Mouse (Mus musculus) hindbrain, embryonic 13.5 days (tissue): ENCODE measurements around the gene Rab6a. TPM values are rescaled to one million over a fixed set of nuclear protein-coding genes. Genes with fewer than 3 reads are reported as not detected.
A peak's percentile ranks its signal among the peaks of the same experiment; 100 is the strongest.
"Not testable (repeated sequence)": the region's sequence is repeated elsewhere in the genome, so short reads cannot be mapped to it uniquely, and the experiment has no call there.

ENCODE experiments used
- ATAC-seq: fragments of 200-750 bp; cut with Nextera tagmentation; 2 replicates; pipeline ENCODE4 v1.8.0; 2017; ENCODE audit warnings: moderate TSS enrichment; ENCODE audit not compliant: low FRiP score
- H3K27ac ChIP-seq: fragments of 300-500 bp; sonication (generic); 2 replicates; pipeline ENCODE4 v1.5.1; 2015; ENCODE audit warnings: inconsistent platforms, mild to moderate bottlenecking, moderate library complexity
- H3K27me3 ChIP-seq: fragments of 300-500 bp; sonication (generic); 2 replicates; pipeline ENCODE4 v1.6.1; 2015; ENCODE audit warnings: mild to moderate bottlenecking, inconsistent platforms
- H3K36me3 ChIP-seq: fragments of 300-500 bp; sonication (generic); 2 replicates; pipeline ENCODE4 v1.6.1; 2015; ENCODE audit warnings: mild to moderate bottlenecking, inconsistent platforms
- H3K4me1 ChIP-seq: fragments of 300-500 bp; sonication (generic); replicated peaks from 2 replicates; pipeline ENCODE4 v1.6.1; 2015; ENCODE audit warnings: inconsistent platforms
- H3K4me2 ChIP-seq: fragments of 300-500 bp; sonication (generic); 2 replicates; pipeline ENCODE4 v1.6.1; 2015; ENCODE audit warnings: inconsistent platforms, mild to moderate bottlenecking, moderate library complexity
- H3K4me3 ChIP-seq: fragments of 300-500 bp; sonication (generic); 2 replicates; pipeline ENCODE4 v1.5.1; 2015; ENCODE audit warnings: mild to moderate bottlenecking, inconsistent platforms
- H3K9ac ChIP-seq: fragments of 300-500 bp; sonication (generic); 2 replicates; pipeline ENCODE4 v1.6.1; 2015; ENCODE audit warnings: mild to moderate bottlenecking, inconsistent platforms
- H3K9me3 ChIP-seq: fragments of 300-500 bp; sonication (generic); 2 replicates; pipeline ENCODE4 v1.6.1; 2016; ENCODE audit warnings: inconsistent platforms
- WGBS: fragments of 180-500 bp; shearing (Covaris S2); methylation state at CpG from one replicate; pipeline ENCODE4 v1.1.7; 2015; 5-methylcytosine and 5-hydroxymethylcytosine counted together
- polyA plus RNA-seq: library from polyadenylated mRNA; unstranded; fragments of >200 nt; fragmentation: Nextera tagmentation; extraction: Ambion mirVana; gene quantifications from 2 replicates; pipeline ENCODE4 v1.2.1, GENCODE M21; 2015

The Rab6a gene
- polyA plus RNA-seq = 224 and 226 TPM in 2 replicates

- WGBS = under 1% methylated on average over 102 of the region's 105 CpGs
- Histone ChIP-seq H3K4me3 (peak within 1 kb of the TSS; percentile 97), H3K27me3 (peaks cover 5% of the 10 kb centered on the region; the same call in 1 of the 2 replicates), H3K9ac (peak within 1 kb of the TSS; percentile 100), H3K4me1 (peaks cover 19% of the 10 kb centered on the region), H3K9me3 (no peaks in the 10 kb centered on the region), H3K36me3 (no peaks in the 10 kb centered on the region), H3K4me2 (peak within 1 kb of the TSS; percentile 67), H3K27ac (peak within 1 kb of the TSS; percentile 100)
- ATAC-seq = peak; percentile 98
Observed at GRCm38 (mm10) chr7:100607214-100608129, at the start of gene Rab6a. Gene Rab6a, plus strand, starts transcription at chr7:100607410.

DNA sequence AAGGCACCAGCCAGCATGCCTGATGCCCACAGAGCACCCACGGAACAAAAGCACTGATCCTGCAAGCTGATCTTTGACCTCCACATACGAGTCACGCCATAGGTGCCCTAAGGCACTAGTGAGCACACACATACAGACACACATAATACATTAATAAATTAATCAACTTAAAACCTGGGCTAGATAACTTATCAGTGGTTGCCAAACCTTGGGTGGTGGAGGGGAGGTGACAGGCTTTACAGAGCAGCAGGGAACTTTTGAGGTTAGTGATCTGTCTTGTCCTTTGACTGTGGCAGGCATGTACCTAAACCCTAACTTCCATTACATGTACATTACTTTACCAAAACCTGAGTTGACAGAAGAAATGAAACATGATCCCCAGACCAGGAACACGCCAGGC lies 47.9 kb upstream of the Rab6a start:
- ATAC-seq = no peak
- WGBS = 82% methylated on average over 4 of the region's 4 CpGs
- Histone ChIP-seq H3K4me3 (no peak overlapping the region), H3K27ac (no peak overlapping the region), H3K9me3 (no peaks in the 10 kb centered on the region), H3K4me2 (no peak overlapping the region), H3K9ac (no peak overlapping the region), H3K4me1 (peaks cover 28% of the 10 kb centered on the region), H3K36me3 (0 out of 2 replicates have a peak, but pooled peaks cover 4% of the 10 kb centered on the region), H3K27me3 (no peaks in the 10 kb centered on the region)

DNA sequence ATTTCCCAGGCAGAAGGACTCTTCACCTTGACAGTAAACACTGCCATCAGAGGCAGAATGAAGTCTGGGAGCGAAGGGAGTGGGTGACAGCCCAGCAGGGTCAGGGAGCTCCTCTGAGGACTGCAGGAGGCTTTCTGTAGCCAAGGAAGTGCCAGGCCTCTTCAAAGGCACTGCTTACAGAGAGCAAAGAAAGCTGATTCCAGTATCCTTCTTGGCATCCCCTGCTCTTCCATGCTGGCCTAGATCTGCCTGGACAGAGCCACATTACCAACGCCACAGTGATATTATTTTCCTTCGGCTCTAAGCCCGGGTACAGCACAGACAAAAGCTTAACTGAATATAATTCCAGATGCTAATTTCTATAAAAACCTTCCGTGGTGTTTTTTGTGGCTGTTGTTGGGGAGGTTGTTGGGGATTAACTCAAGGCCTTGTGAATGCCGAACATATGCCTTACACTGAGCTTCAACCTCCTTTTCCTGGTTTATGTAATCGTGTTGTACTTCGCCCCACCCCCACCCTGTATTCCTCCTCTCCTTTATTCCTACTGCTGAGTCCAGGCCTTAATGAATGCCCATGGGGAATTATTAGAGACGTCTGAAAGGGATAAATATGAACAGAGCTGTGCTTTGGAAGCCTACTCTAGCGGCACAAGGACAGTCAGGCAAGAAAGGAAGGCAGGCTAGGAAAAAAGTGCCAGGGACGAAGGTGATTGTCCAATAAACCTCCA lies 45.2 kb upstream of the Rab6a start:
- 69% methylated on average over 11 of the region's 11 CpGs for WGBS
- peaks cover 13% of the 10 kb centered on the region for H3K4me1 ChIP-seq
- no peak overlapping the region for H3K4me3 ChIP-seq
- H3K27me3 ChIP-seq = no peaks in the 10 kb centered on the region
- no peak for ATAC-seq
- H3K36me3 ChIP-seq = peaks cover 11% of the 10 kb centered on the region; the same call in 1 of the 2 replicates
- H3K4me2 ChIP-seq = no peak overlapping the region
- H3K9me3 ChIP-seq = no peaks in the 10 kb centered on the region
- peak overlapping the region; percentile 80 for H3K27ac ChIP-seq
- peak overlapping the region; percentile 43; the same call in 1 of the 2 replicates for H3K9ac ChIP-seq

DNA sequence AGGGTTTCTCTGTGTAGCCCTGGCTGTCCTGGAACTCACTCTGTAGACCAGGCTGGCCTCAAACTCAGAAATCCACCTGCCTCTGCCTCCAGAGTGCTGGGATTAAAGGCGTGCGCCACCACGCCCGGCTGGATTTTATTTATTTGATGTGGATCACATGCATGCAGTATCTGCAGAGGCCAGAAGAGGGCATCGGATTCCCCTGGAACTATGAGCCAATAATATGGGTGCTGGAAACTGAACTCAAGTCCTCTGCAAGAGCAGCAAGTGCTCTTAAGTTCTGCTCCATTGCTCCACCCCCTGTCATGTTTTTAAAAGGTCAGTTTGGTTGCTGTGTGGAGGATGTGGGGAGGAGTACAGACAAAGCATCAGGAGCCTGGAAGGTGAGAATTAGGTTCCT lies 40.0 kb upstream of the Rab6a start:
- H3K36me3 ChIP-seq = peaks cover 11% of the 10 kb centered on the region; the same call in 1 of the 2 replicates
- not testable (repeated sequence) for H3K27me3 ChIP-seq, H3K9me3 ChIP-seq, ATAC-seq, H3K9ac ChIP-seq, H3K4me2 ChIP-seq, H3K4me1 ChIP-seq, H3K27ac ChIP-seq, H3K4me3 ChIP-seq
- WGBS = 83% methylated on average over 5 of the region's 5 CpGs

DNA sequence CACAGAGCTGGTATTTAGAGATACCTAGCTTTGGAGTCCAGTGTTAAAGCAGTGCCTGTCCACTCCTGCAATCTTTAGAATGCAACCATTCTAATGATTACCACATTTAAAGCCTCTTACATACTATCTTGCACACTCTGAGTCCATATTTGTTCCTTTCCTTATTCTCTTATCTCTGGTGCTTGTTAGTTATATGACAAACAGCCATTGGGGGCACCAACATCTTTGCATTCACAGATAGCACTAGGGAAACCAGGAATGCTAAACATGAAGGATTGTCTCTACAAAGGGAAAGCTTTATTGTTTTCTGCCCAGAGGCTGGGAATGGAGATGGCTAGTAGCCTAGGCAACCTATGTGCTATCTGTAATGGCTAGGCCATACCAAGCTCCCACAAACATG lies 37.3 kb upstream of the Rab6a start:
- Histone ChIP-seq H3K4me2 (no peak overlapping the region), H3K9me3 (no peaks in the 10 kb centered on the region), H3K4me3 (no peak overlapping the region), H3K4me1 (no peaks in the 10 kb centered on the region), H3K9ac (no peak overlapping the region), H3K27ac (no peak overlapping the region), H3K27me3 (no peaks in the 10 kb centered on the region), H3K36me3 (peaks cover 6% of the 10 kb centered on the region; the same call in 1 of the 2 replicates)
- ATAC-seq = no peak

GRCm38 (mm10) chr7:100570930-100571715 lies 36.1 kb upstream of the Rab6a start:
- H3K27me3 ChIP-seq = no peaks in the 10 kb centered on the region
- no peak overlapping the region for H3K9ac ChIP-seq
- H3K9me3 ChIP-seq = no peaks in the 10 kb centered on the region
- WGBS = 88% methylated on average over 3 of the region's 3 CpGs
- H3K36me3 ChIP-seq = 0 out of 2 replicates have a peak, but pooled peaks cover 4% of the 10 kb centered on the region
- no peaks in the 10 kb centered on the region for H3K4me1 ChIP-seq
- H3K4me3 ChIP-seq = no peak overlapping the region
- no peak overlapping the region for H3K4me2 ChIP-seq
- no peak for ATAC-seq
- no peak overlapping the region for H3K27ac ChIP-seq

GRCm38 (mm10) chr7:100572061-100572460 lies 35.1 kb upstream of the Rab6a start:
- Histone ChIP-seq H3K9ac (no peak overlapping the region), H3K9me3 (no peaks in the 10 kb centered on the region), H3K4me3 (no peak overlapping the region), H3K36me3 (0 out of 2 replicates have a peak, but pooled peaks cover 4% of the 10 kb centered on the region), H3K27me3 (no peaks in the 10 kb centered on the region), H3K4me1 (no peaks in the 10 kb centered on the region), H3K27ac (no peak overlapping the region), H3K4me2 (no peak overlapping the region)
- WGBS = 90% methylated on average over 4 of the region's 4 CpGs
- no peak for ATAC-seq

GRCm38 (mm10) chr7:100572704-100573103 lies 34.5 kb upstream of the Rab6a start:
- no peaks in the 10 kb centered on the region for H3K9me3 ChIP-seq
- H3K4me1 ChIP-seq = no peaks in the 10 kb centered on the region
- no peaks in the 10 kb centered on the region for H3K27me3 ChIP-seq
- WGBS = 83% methylated on average over 4 of the region's 4 CpGs
- ATAC-seq = no peak
- no peak overlapping the region for H3K27ac ChIP-seq
- H3K4me3 ChIP-seq = no peak overlapping the region
- 0 out of 2 replicates have a peak, but pooled peaks cover 4% of the 10 kb centered on the region for H3K36me3 ChIP-seq
- no peak overlapping the region for H3K4me2 ChIP-seq
- H3K9ac ChIP-seq = no peak overlapping the region

- Histone ChIP-seq H3K36me3 (0 out of 2 replicates have a peak, but pooled peaks cover 4% of the 10 kb centered on the region), H3K9me3 (no peaks in the 10 kb centered on the region), H3K4me2 (no peak overlapping the region), H3K9ac (no peak overlapping the region), H3K27me3 (no peaks in the 10 kb centered on the region), H3K4me1 (peaks cover 7% of the 10 kb centered on the region), H3K27ac (no peak overlapping the region), H3K4me3 (no peak overlapping the region)
- 70% methylated on average over 2 of the region's 2 CpGs for WGBS
- ATAC-seq = no peak
Observed at GRCm38 (mm10) chr7:100578794-100579193, 28.4 kb upstream of the Rab6a start.

GRCm38 (mm10) chr7:100582235-100582634 lies 25.0 kb upstream of the Rab6a start:
- 39% methylated on average over 7 of the region's 7 CpGs for WGBS
- peak overlapping the region; percentile 80 for H3K9ac ChIP-seq
- ATAC-seq = 0 out of 2 replicates have a peak, but pooled peaks have one; percentile 48

DNA sequence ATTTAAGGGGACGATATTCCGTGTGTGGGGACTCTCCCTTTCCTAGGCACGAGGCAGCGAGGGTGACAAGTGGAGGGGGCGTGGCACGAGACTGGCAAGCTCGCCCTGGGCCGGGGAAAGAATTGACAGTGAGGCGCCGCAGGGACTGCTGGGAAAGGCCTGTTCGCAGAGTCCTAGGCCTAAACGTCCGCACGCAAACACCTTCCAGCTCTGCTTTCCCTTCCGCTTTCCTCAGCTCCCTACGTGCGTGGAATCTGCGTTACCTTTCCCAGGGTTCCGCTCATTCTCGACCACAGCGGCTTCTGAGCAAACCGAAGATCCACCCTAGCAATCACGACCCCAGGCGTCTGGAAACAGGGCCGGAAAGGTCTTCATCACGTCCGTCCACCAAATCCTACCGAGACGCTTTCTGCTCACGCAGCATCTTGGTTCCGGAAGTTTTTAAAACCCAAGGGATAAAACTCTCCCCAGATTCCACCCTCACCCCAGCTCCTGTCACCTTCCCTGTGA lies 24.4 kb upstream of the Rab6a start:
- Histone ChIP-seq H3K36me3 (no peaks in the 10 kb centered on the region), H3K27me3 (no peaks in the 10 kb centered on the region), H3K9ac (peak overlapping the region; percentile 80), H3K4me2 (peak overlapping the region; percentile 68), H3K9me3 (no peaks in the 10 kb centered on the region), H3K27ac (peak overlapping the region; percentile 97), H3K4me1 (peaks cover 7% of the 10 kb centered on the region), H3K4me3 (peak overlapping the region; percentile 54)
- ATAC-seq = peak; percentile 95
- WGBS = under 1% methylated on average over 31 of the region's 31 CpGs

More at GRCm38 (mm10) chr7:100582235-100582634, 25.0 kb upstream of the Rab6a start:
- Histone ChIP-seq H3K27me3 (no peaks in the 10 kb centered on the region), H3K4me1 (peaks cover 7% of the 10 kb centered on the region), H3K27ac (peak overlapping the region; percentile 97), H3K4me3 (peak overlapping the region; percentile 54), H3K36me3 (no peaks in the 10 kb centered on the region), H3K4me2 (peak overlapping the region; percentile 68), H3K9me3 (no peaks in the 10 kb centered on the region)
